Mouse (Mus musculus) thymus, adult 2 months (tissue): ENCODE measurements around the gene Hsd17b2.

Experiments used
- CTCF ChIP-seq: fragments of 200-500 bp; IDR thresholded peaks from 2 replicates; pipeline ENCODE4 v1.5.1; 2012; ENCODE audit warnings: mild to moderate bottlenecking, control low read depth, low read length, moderate library complexity, borderline replicate concordance; ENCODE audit not compliant: control insufficient read depth, poor library complexity, insufficient read depth; ENCODE audit errors: extremely low read depth
- POLR2A ChIP-seq: fragments of 200-500 bp; IDR thresholded peaks from 2 replicates; pipeline ENCODE4 v1.6.1; 2012; ENCODE audit warnings: mild to moderate bottlenecking, low read length, control low read depth, moderate library complexity; ENCODE audit not compliant: control insufficient read depth, poor library complexity, insufficient read depth; ENCODE audit errors: extremely low read depth

DNA sequence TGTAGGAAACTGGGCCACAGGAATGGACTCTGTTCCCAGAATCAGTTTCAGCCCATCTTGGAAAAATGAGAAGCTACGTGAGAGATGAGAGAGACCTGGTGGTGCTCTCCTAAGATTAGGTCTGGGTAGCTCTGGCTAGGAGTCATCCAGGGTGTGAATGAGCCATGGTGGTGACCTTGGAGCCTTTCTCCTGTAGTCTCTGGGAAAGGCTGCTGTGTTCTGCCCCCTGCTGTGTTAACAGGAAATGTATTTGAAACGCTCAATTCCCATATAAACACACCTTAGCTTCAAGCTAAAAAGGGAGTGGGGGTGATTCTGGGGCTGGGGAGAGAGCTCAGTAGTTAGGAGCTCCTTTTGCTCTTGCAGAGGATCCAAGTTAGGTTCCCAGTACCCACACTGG is 45.7 kb downstream of the Hsd17b2 start:
- no peak for TF ChIP-seq CTCF
- TF ChIP-seq POLR2A, result no peak
